ENCODE assay signal across 16 mouse cellular contexts in the genomic region with DNA sequence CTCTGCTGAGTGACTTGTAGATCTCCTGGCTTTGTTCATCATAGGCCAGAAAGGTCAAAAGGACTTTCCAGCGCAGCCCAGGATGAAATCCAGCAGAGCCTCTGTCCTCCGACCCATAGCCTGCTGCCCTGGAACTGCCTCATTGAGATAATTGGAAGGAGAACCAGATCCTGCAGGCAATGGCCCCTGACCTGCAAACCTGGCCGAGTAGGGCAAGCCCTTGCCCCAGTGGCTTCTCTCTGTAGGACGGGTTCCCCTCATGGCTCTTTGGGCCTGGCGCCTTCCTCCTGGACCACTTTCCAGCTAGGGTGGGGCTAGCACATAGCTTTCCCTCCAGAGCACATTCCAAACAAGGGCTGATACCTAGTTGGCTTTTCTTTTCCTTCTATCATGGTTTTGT.
"Had no signal": no experiment of that assay in that cellular context is flagged by ENCODE, and none has a peak within 500 bp of the region (broad histone marks: within the 10 kb centered on the region; RNA-seq: fewer than 3 reads in every experiment).

No protein-coding gene starts in this region.

- H3K4me3 ChIP-seq: kidney, embryonic 15.5 days; liver, embryonic 13.5 days; lung, embryonic 15.5 days; megakaryocyte, embryonic 14.5 days; midbrain, embryonic 15.5 days; neural tube, embryonic 13.5 days; stomach, embryonic 15.5 days had no signal

- H3K36me3 ChIP-seq: liver, embryonic 13.5 days; lung, embryonic 15.5 days; midbrain, embryonic 15.5 days; neural tube, embryonic 13.5 days; stomach, embryonic 15.5 days had no signal

- DNase-seq: kidney, adult 18-20 months; kidney, postnatal 14 days; left cerebral cortex, postnatal 4 days; liver, embryonic 13.5 days; liver, postnatal 0 days; lung, postnatal 14 days; right cerebral cortex, postnatal 14 days; thymus, adult 2 months; thymus, postnatal 25 days had no signal

- H3K27me3 ChIP-seq: kidney, embryonic 15.5 days; liver, embryonic 13.5 days; lung, embryonic 15.5 days; midbrain, embryonic 15.5 days; neural tube, embryonic 13.5 days; stomach, embryonic 15.5 days had no signal

- H3K4me2 ChIP-seq: kidney, embryonic 15.5 days; liver, embryonic 13.5 days; lung, embryonic 15.5 days; midbrain, embryonic 11.5 days; midbrain, embryonic 15.5 days; neural tube, embryonic 13.5 days; stomach, embryonic 15.5 days had no signal
